Mouse (Mus musculus): Measurements from ENCODE around the gene Mrpl54.
"Not testable (repeated sequence)": the region's sequence is repeated elsewhere in the genome, so short reads cannot be mapped to it uniquely, and the experiment has no call there.

Mrpl54 gene

GRCm38 (mm10) chr10:81229735-81230437, 36.8 kb downstream of the Mrpl54 start:
- no peak for DNase-seq (ENCODE audit: low read depth, low spot score)

GRCm38 (mm10) chr10:81223731-81224130, 43.0 kb downstream of the Mrpl54 start:
- DNase-seq (ENCODE audit: low read depth, low spot score), result not testable (repeated sequence)

GRCm38 (mm10) chr10:81221402-81222015, 45.2 kb downstream of the Mrpl54 start:
- no peak for DNase-seq (ENCODE audit: low read depth, low spot score)

GRCm38 (mm10) chr10:81217964-81218363, 48.8 kb downstream of the Mrpl54 start:
- DNase-seq (ENCODE audit: low read depth, low spot score), result peak; percentile 49

GRCm38 (mm10) chr10:81217267-81217666, 49.5 kb downstream of the Mrpl54 start:
- not testable (repeated sequence) for DNase-seq (ENCODE audit: low read depth, low spot score)

GRCm38 (mm10) chr10:81216810-81217209, 49.9 kb downstream of the Mrpl54 start:
- no peak for DNase-seq (ENCODE audit: low read depth, low spot score)

- no peak for DNase-seq (ENCODE audit: low read depth, low spot score)
Measured at GRCm38 (mm10) chr10:81216260-81216659, 50.5 kb downstream of the Mrpl54 start.

Measured in forelimb bud, embryonic 11.5 days (tissue).